Mouse (Mus musculus) lung, postnatal 0 days (tissue): ENCODE results near the gene Kcnq5.

Experiments used
- CTCF ChIP-seq: IDR thresholded peaks from 2 replicates; pipeline ENCODE4 v1.5.1; 2016; ENCODE audit warnings: antibody characterized with exemption, mild to moderate bottlenecking
- EP300 ChIP-seq: IDR thresholded peaks from 2 replicates; pipeline ENCODE4 v1.6.1; 2016; ENCODE audit warnings: antibody characterized with exemption, mild to moderate bottlenecking, control low read depth

DNA sequence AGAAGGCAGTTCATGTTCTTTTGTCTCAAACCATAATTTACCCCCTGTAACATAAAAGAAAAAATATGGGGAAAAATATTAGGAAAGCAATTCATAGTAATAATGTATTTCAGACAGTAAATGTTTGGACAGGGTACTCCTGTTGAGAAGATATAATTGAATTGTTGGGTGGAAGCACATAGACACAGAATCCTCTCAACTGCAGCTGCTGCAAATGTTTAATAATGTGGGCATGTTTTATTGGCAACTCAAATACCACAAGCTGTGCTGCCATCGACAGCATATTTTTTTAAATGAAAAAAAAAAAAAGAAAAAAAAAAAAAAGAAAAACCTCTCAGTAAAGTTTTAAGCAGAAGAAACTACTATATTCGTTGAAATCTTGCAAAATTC is 157.3 kb downstream of the Kcnq5 start:
- TF ChIP-seq CTCF (no peak), EP300 (no peak)
